Mouse (Mus musculus) gastrocnemius, postnatal 14 days (tissue): ENCODE results near the gene Acot4. TPM values are rescaled to one million over a fixed set of nuclear protein-coding genes. Genes with fewer than 3 reads are reported as not detected.
"Not testable (repeated sequence)": the region's sequence is repeated elsewhere in the genome, so short reads cannot be mapped to it uniquely, and the experiment has no call there.

ENCODE experiments used
- DNase-seq: peaks from one replicate; pipeline ENCODE4 v3.0.0; 2021; ENCODE audit warnings: mixed read lengths
- intact Hi-C: fragments of 180-260 bp; cut with DNase I; formaldehyde crosslinking; loops from one replicate; pipeline ENCODE4 v1.15.1; 2025; ENCODE audit warnings: low total_unique reads
- long read RNA-seq, 2 experiments: library from polyadenylated mRNA; stranded (forward); transcript quantifications; one replicate each; pipeline ENCODE4 v2.0.0; 2021
- total RNA-seq, 2 experiments: library from RNA; stranded (reverse); gene quantifications; 2 replicates each; pipeline ENCODE4 v1.2.3; 2021

The Acot4 gene
- under 1 TPM; 0.16 to 0.27 TPM for total RNA-seq
- long read RNA-seq, experiment 1: 0 reads
- long read RNA-seq, experiment 2: 0 reads

DNA sequence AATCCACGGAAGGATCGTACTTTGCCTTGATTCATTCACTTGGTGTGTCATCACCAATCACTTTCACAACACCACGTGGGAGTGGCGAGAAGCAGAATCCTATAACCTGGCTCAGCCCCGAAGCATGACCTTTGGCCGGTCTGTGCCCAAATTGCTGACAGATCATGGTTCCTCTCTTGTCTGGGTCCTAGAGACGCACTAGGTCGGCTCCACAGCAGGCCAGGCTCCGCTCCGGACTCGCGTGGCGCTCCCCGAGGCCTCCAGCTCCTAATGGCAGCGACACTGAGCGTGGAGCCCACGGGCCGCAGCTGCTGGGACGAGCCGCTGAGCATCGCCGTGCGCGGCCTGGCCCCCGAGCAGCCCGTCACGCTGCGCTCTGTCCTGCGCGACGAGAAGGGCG lies at the start of gene Acot4:
Gene Acot4, plus strand, starts transcription at position 139 of the 400 bp plus-strand sequence.
- intact Hi-C loops, DNase-seq: not testable (repeated sequence)

DNA sequence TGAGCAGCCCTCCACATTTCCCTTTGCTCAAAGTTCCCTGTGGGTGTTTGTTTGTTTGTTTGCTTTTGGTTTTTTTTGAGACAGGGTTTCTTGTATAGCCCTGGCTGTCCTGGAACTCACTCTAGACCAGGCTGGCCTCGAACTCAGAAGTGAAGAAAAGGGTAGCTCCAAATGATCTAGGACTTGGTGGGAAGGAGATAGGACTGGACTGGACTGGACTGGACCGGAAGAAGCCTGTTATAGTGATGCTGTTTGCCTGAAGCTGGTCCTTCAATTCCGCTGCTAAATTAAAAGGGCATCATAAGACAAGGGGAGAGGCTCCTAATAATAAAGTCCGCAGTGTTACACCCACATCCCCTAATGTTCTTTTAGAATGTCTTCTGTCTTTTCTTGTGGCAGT lies 49.7 kb upstream of the Acot4 start:
- intact Hi-C loops: no loop called here
- DNase-seq: no peak

DNA sequence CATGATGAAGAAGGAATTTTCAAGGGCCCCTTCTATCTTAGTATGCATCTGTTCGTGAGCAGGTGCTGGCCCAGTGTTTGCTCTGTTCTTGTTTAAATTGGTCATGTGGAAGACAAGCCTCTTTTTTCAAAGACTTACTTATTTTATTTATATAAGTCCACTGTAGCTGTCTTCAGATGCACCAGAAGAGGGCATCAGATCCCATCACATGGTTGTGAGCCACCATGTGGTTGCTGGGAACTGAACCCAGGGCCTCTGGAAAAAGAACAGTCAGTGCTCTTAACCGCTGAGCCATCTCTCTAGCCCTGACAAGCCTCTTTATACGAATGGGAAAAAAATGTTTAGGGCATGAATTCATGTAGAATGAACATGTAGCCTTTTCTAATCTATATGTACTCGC lies 48.8 kb upstream of the Acot4 start:
- no peak for DNase-seq
- intact Hi-C loops: no loop called here

DNA sequence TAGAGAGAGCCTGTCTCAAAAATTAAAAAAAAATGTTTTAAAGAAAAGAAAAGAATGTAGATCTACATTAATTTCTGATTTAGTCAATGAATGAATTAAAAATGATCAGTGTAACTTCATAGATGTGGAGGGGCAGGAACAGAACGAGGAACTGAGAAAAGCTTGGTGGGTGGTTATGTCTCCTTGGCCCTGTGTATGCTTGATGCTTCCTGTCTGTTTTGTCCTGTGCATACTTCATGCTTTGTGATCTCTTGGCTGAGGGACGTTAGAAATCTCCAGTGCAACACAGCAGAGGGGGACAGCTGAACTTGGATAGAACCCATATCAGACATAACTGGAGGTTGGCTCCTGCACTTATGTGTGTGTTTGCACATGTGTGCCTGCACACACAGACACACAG lies 41.0 kb upstream of the Acot4 start:
- intact Hi-C loops: no loop called here
- DNase-seq: no peak

DNA sequence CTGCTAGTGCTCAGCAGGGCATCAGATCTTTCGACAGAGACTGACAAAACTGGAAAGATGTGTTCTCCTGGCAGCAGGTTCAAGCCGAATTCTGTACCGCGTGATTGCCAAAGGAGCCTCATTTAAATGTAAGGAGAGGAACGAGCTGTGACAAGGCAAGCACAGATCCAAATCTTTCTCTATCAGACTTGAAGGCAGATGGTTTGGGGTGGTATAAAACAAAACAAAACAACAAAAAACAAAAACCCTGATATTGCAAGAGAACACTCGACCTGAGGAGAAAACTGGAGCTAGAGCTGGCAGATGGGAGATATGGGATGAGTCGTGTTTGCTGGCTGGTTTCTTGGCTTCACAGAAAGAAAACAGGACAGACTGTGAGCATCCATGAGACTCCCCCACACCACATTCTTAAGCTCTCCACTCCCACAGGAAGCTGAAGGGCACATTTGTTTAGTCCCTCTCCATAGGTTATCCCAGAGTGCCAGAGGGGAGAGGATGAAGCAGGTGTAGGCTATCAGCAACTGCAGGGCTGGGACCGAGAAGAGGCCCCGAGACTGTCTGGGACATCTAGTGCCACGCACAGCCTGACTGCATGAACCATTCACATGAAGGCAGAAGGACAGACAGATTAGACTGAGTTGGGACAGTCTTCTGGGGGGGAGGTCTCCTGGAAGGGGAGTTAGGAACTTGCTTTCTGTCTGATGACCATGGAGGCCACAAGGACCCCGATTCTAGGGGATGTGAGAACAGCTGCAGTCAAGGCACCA lies 39.7 kb upstream of the Acot4 start:
- intact Hi-C loops: no loop called here
- DNase-seq: no peak

DNA sequence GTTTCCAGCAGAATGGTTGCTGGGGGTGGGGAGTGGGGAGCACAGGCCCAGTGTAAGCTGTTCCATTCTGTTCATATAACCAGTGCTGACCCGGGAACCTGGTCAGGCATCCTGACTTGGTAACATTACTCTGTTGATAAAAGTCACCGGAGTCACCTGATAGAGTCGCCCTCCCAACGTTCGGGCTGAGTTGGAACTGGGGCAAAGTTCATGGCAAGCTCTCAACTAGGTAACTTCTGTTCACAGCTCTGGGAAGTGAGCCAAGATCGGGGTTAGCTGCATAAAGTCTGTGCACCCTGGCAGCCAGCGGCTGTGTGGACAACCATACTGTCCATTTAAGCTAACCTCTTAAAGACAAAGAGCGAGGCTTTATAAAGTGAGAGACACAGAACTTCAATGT lies 38.9 kb upstream of the Acot4 start:
- intact Hi-C loops: not testable (repeated sequence)
- DNase-seq: peak; percentile 54

DNA sequence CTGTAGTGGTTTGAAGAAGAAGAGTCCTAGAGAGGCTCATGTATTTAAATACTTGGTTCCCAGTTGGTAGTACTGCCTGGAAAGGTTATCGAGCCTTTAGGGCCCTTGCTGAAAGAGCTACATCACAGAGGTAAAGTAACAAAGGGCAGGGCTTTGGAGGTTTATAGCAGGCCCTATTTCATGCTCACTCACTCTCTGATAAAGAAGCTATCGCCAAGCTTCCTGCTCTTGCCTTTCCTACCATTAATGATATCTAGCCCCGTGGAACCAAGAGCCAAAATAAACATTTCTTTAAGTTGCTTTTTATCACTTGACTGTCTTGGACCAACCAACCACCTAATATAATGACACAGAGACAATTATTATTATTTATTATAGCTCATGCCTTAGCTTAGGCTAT lies 37.8 kb upstream of the Acot4 start:
- DNase-seq: no peak
- intact Hi-C loops: no loop called here

DNA sequence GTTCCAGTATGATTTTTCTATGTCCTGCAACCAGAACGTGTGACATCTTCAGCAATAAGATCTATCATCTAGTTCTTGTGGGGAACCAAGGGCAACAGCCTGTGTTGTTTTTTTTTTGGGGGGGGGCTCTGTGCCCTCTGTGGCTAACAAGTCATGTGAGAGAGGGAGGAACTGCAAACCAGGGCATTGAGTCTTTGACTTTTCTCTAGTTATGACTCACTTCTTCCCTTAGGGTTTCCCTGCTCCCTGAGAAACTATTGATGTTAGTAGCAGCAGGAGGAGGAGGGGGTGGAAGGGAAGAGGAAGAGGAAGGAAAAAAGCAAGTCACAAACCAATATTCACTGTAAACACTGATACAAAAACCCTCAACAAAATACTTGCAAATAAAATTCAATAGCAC lies 34.3 kb upstream of the Acot4 start:
- no peak for DNase-seq
- intact Hi-C loops: no loop called here

DNA sequence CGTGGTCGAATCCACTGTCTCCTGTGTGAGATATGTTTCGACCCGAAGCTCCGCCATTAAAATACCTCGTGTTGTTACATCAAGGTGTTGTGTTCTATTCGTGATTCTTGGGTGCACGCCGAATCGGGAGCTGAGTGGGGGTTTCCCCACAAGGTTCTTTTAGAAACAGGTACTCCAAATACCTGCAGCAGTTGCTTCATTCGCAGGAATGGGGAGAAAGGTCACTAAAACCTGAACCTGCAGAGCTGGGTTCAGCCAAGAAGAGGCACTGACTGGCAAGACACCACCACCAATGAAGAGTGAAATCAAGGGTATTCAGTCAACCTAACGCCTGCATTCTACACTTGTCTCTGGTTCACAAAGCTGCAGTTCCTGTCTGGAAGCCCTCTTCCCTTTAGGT lies 29.9 kb upstream of the Acot4 start:
- no peak for DNase-seq
- intact Hi-C loops: no loop called here

DNA sequence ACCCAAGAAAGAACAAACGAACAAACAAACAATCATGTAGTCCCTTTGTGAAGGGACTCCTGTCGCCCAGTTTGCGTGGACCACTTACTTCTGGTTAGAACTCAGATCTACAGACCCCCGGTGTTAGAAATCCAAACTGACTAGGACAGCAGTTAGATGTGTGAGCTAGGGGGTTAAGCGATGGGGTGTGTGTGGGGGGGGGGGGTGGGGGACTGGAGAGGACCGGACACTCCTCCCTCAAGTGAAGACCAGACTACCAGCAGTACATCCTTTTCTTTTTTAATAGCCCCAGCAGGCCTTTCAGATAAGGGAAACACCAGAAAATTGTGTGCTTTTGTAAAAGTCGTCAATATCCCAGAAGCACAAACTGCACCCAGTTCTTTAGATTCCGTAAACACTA lies 29.4 kb upstream of the Acot4 start:
- no peak for DNase-seq
- intact Hi-C loops: no loop called here

DNA sequence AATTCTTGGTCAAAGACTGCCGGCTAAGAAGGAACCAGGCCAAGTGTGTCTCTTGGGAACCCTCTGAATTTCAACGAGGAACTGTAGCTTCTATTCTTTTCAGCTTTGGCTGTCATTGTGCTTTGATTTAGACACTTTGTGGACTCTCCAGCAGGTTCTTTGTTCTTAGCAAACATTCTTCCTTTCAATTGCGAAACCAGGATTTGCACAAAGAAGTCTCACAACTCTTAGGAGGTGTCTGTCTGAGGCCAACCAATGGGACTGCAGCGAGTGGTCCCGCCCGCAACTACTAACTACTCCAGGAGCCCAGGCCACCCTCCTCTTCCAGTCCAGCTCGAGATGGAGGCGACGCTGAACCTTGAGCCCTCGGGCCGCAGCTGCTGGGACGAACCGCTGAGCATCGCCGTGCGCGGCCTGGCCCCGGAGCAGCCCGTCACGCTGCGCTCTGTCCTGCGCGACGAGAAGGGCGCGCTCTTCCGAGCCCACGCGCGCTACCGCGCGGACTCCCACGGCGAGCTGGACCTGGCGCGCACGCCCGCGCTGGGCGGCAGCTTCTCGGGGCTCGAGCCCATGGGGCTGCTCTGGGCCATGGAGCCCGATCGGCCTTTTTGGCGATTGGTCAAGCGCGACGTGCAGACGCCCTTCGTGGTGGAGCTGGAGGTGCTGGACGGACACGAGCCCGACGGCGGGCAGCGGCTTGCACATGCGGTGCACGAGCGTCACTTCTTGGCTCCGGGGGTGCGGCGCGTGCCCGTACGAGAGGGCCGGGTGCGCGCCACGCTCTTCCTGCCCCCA lies 28.8 kb upstream of the Acot4 start, which contains the start of gene Acot1:
Gene Acot1, plus strand, starts transcription at position 320 of the 795 bp plus-strand sequence.
- DNase-seq: peak; percentile 68
- intact Hi-C loops: not testable (repeated sequence)

DNA sequence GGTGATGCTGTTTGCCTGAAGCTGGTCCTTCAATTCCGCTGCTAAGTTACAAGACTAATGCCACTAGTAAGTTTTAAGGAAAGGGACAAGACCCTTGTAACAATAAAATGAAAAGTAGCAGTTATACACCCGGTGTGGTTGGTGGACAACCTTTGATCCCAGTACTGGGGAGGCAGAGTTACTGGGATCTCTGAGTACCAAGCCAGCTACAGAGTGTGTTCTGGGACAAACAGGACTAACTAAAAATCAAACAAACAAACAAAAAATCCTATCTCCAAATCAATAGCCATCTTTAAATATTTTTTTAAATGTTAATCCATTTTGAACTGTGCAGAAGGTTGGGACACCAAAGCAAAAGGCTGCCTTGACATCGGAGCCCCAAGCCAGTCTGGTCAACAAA lies 28.0 kb upstream of the Acot4 start:
- intact Hi-C loops: no loop called here
- DNase-seq: no peak

DNA sequence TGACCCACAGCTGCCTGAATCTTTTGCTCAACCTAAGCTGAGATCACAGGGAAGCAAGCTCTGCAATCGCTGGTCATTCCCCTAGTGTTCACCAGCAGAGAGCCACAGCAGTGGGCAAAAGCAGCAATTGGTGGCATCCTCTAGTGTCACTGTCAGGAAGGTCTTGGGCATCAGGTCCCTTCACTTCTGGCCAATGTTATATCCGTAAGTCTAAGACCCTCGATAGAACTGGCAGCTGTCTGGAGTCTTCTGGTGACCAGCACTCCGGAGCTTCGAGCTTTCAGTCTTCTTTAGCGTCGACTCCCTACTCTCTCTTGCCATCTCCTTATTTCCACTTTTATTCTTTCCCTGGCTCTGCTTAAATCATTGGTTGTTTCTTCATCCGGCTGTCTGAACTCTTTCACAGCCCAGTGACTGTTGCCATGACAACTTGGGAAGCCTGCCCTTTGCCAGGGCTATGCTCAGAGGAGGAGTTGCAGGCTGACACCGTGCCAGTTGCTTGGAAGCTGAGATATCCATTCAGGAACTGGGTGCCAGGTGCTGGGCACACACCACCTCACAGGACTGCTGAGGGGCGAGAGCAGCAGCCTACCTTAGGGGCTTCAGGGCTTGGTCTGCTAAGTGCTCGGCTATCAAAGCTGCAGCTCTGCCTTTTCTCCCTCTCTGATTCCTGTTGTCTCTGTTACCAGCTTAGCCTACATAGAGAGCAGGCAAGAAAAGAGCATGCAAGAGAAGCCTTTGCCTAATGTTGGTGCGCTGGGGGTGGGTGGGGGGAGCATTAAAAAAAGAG lies 26.7 kb upstream of the Acot4 start:
- DNase-seq: peak; percentile 72
- intact Hi-C loops: no loop called here

DNA sequence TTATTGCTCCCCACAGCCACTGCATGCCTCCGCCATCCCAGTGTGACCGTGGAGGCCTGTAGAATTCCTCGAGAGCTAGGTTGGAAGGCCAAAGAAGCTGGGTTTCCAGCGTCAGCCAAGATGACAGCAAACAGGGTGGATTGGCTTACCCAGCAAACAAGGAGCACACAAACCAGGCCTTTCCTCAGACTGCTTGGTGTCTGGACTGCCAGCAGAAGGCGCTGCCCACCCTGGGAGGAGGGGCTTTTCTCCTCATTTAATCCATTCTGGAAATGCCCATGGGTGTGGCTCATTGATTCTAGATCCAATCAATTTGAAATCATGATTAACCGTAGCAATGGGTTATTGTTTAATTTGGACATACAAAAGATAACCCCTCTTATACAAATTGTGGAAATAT lies 25.0 kb upstream of the Acot4 start:
- intact Hi-C loops: no loop called here
- DNase-seq: peak; percentile 6

DNA sequence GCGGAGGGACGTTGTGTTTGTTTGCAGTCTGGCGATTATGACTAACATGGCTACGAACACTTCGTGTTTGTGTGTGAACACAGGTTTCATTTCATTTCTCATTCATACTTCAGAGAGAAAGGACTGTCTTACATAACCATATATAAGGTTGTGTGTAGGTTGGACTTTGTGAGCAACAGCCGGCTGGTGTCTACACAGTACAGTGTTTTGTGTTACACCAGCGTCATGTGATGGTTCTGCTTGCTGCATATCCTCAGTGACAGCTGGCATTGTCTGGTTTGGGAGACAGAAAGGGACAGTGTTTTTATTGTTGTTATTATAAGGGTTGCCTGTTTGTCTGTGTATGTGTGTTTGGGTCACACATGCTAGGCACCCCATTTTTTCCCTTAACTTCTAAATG lies 24.5 kb upstream of the Acot4 start:
- DNase-seq: no peak
- intact Hi-C loops: no loop called here

DNA sequence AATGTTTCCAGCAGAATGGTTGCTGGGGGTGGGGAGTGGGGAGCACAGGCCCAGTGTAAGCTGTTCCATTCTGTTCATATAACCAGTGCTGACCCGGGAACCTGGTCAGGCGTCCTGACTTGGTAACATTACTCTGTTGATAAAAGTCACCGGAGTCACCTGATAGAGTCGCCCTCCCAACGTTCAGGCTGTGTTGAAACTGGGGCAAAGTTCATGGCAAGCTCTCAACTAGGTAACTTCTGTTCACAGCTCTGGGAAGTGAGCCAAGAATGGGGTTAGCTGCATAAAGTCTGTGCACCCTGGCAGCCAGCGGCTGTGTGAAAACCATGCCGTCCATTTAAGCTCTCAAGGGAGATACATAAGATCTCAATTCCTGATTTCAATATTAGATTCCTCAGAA lies 17.7 kb upstream of the Acot4 start:
- peak; percentile 45 for DNase-seq
- intact Hi-C loops: not testable (repeated sequence)

DNA sequence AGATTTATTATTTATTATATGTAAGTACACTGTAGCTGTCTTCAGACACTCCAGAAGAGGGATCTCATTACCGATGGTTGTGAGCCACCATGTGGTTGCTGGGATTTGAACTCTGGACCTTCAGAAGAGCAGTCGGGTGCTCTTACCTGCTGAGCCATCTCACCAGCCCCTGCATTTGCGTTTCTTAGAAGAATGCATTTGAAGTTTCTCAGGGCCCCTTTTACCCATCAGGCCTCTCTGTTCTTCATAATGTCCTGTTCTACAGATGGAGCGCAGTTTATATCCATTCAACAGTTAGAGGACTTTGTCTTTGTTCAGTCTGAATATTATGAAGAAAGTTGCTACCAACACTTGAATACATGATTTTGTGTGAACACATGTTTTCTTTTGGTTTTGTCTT lies 15.9 kb upstream of the Acot4 start:
- DNase-seq, intact Hi-C loops: not testable (repeated sequence)

DNA sequence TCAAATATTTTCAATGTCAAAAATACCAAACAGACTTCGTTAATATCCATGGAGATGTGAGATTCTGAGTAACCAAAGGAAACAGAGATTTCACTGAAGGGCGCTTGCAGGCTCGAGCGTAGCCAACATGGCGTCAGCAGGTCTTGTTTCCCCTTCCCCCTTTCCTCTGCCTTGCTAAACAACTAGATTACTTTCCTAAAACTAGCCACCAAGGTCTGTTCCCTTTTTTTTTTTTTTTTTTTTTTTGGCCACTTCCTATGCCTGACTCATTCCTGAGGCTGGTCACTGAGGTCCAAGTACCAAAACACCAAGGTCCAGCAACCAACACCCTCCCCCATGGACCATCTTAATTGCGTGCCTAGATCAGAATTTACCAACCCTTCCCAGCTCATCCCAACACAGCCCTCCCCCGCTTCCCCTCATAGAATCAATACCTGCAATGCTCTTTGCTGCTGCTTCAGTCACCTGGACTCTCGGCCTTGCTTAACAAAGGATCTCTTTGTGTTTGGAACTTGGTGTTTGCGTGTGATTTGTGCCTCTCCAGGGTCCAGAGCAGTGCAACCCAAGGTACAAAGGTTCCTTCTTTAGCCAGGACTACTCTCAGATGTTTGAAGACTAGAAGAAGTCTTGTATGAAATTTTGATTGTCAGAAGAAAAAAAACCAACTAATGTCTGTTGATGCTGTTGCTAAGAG lies 15.0 kb upstream of the Acot4 start:
- DNase-seq: no peak
- intact Hi-C loops: no loop called here

DNA sequence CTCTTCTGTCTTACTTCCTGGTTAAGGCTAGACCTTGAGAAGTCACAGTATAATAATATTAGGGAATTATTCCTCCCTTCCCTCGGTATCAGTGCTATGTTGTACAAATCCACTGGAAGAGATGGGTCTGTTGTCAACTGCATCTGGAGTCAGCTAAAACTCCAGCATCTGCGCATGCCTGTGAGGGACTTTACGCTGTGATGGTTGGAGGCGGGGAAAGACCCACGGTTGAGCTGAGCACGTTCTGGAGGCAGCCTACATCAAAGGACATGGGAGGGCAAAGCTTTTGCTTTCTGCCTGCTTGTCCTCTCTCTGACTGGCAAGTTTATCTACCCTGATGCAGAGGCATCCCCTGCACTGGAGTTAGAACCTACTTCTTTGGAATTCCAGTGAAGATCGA lies 12.3 kb upstream of the Acot4 start:
- intact Hi-C loops: no loop called here

DNA sequence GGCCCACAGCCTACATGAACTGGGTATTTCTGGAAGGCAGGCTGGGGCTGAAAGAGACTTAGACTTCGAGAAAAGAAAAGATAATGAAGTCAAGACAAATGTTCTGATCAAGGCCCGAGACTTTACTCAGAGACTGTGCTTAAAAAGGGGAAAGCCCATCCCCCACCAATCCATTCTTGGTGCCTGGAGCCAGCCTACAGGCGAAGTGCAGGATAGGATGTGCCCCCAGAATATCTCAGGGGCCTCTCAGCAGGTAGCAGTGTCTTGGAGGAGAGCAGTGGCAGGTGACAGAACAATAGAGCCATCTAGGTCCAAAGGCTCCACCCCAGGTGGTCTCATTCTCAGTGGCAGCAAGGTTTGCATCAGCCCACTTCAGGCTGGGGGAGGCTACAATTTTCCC lies 9.9 kb upstream of the Acot4 start:
- intact Hi-C loops: not testable (repeated sequence)

More for the DNA sequence above, 12.3 kb upstream of the Acot4 start:
- DNase-seq: no peak

More for the DNA sequence above, 9.9 kb upstream of the Acot4 start:
- not testable (repeated sequence) for DNase-seq
